Mouse (Mus musculus): ENCODE measurements around the gene Asb7. TPM values are rescaled to one million over a fixed set of nuclear protein-coding genes. Genes with fewer than 3 reads are reported as not detected.
A peak's percentile ranks its signal among the peaks of the same experiment; 100 is the strongest.

The Asb7 gene
- polyA plus RNA-seq, 1 experiment from 2014 or later: 17.1 TPM

DNA sequence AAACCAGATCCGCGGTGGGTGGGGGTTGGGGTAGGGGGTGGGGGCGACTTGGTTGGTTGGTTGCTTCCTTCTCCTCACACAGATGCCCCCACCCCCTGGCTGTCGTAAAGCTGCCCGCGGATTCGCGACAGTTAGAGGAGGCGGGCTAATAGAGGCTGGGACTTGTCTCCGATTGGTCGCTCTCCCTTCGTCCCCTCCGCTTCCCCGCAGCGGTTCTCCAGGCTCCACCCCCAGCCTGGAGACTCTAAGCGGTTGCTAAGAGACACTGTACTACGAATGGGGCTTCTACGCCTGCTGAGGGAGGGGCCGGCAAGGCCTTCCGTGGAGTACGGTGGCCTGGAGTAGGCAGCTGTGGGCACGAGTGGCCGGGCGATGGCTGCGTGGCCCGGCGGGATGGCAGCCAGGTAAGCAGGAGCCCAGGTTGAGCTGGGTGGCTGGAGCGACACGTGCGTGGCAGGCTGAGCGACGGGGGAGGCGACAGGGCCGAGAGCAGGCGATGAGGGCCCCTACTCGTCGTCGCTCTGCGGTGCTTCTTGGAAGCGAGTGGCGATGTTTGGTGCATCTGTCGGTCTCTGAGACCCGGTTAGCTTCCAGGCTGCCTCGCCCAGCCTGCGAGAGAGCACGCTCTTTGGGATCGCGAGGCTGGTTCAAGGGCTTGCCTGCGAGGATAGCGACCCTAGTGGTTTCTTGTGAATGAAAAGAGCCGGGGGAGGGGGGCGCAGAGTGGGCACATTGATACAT lies 394 bp upstream of the Asb7 start, which contains the start of gene Lins1:
Gene Lins1 (plus strand): TSS at position 270 of the 741 bp plus-strand sequence.
- H3K27ac ChIP-seq: peak within 1 kb of the TSS; percentile 97
- H3K27me3 ChIP-seq (ENCODE audit: insufficient read depth, poor library complexity, severe bottlenecking): no peaks in the 10 kb centered on the region
- 0 out of 2 replicates have a peak, but pooled peaks cover 13% of the 10 kb centered on the region for H3K36me3 ChIP-seq
- peaks cover 19% of the 10 kb centered on the region for H3K4me1 ChIP-seq (replicated peaks)
- H3K4me3 ChIP-seq: peak within 1 kb of the TSS; percentile 88
- no peaks in the 10 kb centered on the region for H3K9me3 ChIP-seq
- under 1% methylated on average over 52 of the region's 52 CpGs for WGBS
- peak; percentile 100 for DNase-seq (ENCODE audit: low spot score)

GRCm38 (mm10) chr7:66688721-66689120 lies 675 bp downstream of the Asb7 start:
- no peak for DNase-seq (ENCODE audit: low spot score)
- Histone ChIP-seq H3K4me3 (peak overlapping the region; percentile 88), H3K9me3 (no peaks in the 10 kb centered on the region), H3K27ac (peak overlapping the region; percentile 97), H3K36me3 (peaks cover 20% of the 10 kb centered on the region), H3K27me3 (ENCODE audit: insufficient read depth, poor library complexity, severe bottlenecking) (no peaks in the 10 kb centered on the region), H3K4me1 (replicated peaks) (peaks cover 19% of the 10 kb centered on the region)
- WGBS: under 1% methylated on average over 5 of the region's 5 CpGs

- Histone ChIP-seq H3K4me3 (no peak overlapping the region), H3K9me3 (no peaks in the 10 kb centered on the region), H3K4me1 (replicated peaks) (no peaks in the 10 kb centered on the region), H3K27ac (no peak overlapping the region), H3K36me3 (peaks cover 77% of the 10 kb centered on the region), H3K27me3 (ENCODE audit: insufficient read depth, poor library complexity, severe bottlenecking) (no peaks in the 10 kb centered on the region)
- DNase-seq (ENCODE audit: low spot score): no peak
- 92% methylated on average over 5 of the region's 5 CpGs for WGBS
These were observed 7.1 kb downstream of the Asb7 start for GRCm38 (mm10) chr7:66682119-66682863.

DNA sequence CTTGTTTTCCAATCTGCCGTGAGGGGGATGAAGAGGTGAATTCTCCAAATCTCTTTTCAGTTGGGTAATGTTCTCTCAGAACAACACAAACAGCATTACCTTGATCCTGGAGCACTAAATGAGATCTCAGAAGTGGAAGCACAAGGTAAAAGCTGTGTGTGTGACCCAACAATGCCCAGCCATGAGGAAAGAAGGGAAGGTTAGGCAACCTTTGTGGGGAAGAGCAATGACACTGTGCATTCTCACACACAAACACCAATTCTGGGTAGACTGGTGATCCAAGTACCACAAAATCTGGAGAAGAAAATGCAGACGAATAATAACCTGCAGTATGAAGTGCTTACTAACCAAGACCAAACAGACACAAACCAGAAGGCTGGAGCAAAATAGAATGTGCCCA lies 13.6 kb downstream of the Asb7 start:
- 92% methylated on average over 2 of the region's 2 CpGs for WGBS
- Histone ChIP-seq H3K27me3 (ENCODE audit: insufficient read depth, poor library complexity, severe bottlenecking) (no peaks in the 10 kb centered on the region), H3K9me3 (0 out of 2 replicates have a peak, but pooled peaks cover 6% of the 10 kb centered on the region), H3K27ac (no peak overlapping the region), H3K4me1 (replicated peaks) (no peaks in the 10 kb centered on the region), H3K4me3 (no peak overlapping the region), H3K36me3 (peaks cover 99% of the 10 kb centered on the region)
- DNase-seq (ENCODE audit: low spot score): no peak

DNA sequence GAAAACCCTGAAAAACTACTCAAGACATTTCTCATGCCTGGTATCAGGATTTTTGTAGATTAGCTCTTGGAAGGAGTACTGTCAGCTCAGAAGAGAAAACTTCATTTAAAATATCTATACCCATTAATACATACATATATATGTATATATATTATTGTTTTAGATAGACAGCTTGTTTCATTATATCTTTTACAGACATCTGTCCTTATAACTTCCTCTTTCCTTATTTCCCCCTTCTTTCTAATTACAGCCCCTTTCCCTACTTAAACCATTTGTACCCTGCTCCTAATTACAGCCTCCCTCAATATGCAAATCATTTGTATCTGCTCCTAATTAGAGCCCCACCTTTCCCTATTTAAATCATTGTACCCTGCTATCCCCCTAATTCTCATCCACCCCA lies 22.3 kb downstream of the Asb7 start:
- Histone ChIP-seq H3K27ac (no peak overlapping the region), H3K27me3 (ENCODE audit: insufficient read depth, poor library complexity, severe bottlenecking) (no peaks in the 10 kb centered on the region), H3K9me3 (peaks cover 17% of the 10 kb centered on the region), H3K4me3 (no peak overlapping the region), H3K4me1 (replicated peaks) (no peaks in the 10 kb centered on the region), H3K36me3 (peaks cover 57% of the 10 kb centered on the region)
- DNase-seq (ENCODE audit: low spot score): no peak

DNA sequence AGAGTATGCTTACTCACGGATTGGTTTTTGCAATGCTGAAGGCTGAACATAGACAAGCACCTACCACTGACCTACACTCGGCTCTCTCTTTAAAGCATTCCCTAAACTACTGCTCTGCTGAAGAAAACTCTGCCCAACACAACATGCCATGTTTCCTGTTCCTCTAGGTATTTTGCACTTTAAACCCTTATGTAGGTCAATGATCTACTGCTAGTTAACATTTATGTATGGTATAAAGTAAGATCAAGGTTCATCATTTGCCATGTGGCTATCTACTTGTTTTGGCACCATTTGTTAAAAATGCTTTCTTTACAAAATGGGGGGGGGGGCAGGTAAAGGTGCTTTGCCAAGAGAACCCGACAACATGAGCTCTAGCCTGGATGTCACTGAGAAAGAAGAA lies 25.8 kb downstream of the Asb7 start:
- WGBS: 87% methylated on average over 3 of the region's 3 CpGs
- Histone ChIP-seq H3K4me1 (replicated peaks) (no peaks in the 10 kb centered on the region), H3K36me3 (peaks cover 40% of the 10 kb centered on the region), H3K4me3 (no peak overlapping the region), H3K27ac (no peak overlapping the region), H3K27me3 (ENCODE audit: insufficient read depth, poor library complexity, severe bottlenecking) (no peaks in the 10 kb centered on the region), H3K9me3 (peaks cover 6% of the 10 kb centered on the region)
- DNase-seq (ENCODE audit: low spot score): no peak

- Histone ChIP-seq H3K4me3 (0 out of 2 replicates have a peak overlapping the region, but pooled peaks have one; percentile 18), H3K36me3 (peaks cover 41% of the 10 kb centered on the region), H3K9me3 (no peaks in the 10 kb centered on the region), H3K4me1 (replicated peaks) (no peaks in the 10 kb centered on the region), H3K27ac (no peak overlapping the region), H3K27me3 (ENCODE audit: insufficient read depth, poor library complexity, severe bottlenecking) (no peaks in the 10 kb centered on the region)
- DNase-seq (ENCODE audit: low spot score): peak; percentile 74
- WGBS: 27% methylated on average over 8 of the region's 8 CpGs
These were observed 27.8 kb downstream of the Asb7 start for GRCm38 (mm10) chr7:66661572-66661971.

GRCm38 (mm10) chr7:66660972-66661371 lies 28.4 kb downstream of the Asb7 start:
- H3K36me3 ChIP-seq: peaks cover 42% of the 10 kb centered on the region
- 84% methylated on average over 8 of the region's 8 CpGs for WGBS
- H3K4me3 ChIP-seq: no peak overlapping the region
- no peaks in the 10 kb centered on the region for H3K27me3 ChIP-seq (ENCODE audit: insufficient read depth, poor library complexity, severe bottlenecking)
- H3K27ac ChIP-seq: no peak overlapping the region
- H3K9me3 ChIP-seq: no peaks in the 10 kb centered on the region
- no peaks in the 10 kb centered on the region for H3K4me1 ChIP-seq (replicated peaks)
- DNase-seq (ENCODE audit: low spot score): no peak

- 86% methylated on average over 7 of the region's 7 CpGs for WGBS
- Histone ChIP-seq H3K27ac (no peak overlapping the region), H3K4me1 (replicated peaks) (no peaks in the 10 kb centered on the region), H3K36me3 (peaks cover 48% of the 10 kb centered on the region), H3K4me3 (no peak overlapping the region), H3K9me3 (no peaks in the 10 kb centered on the region), H3K27me3 (ENCODE audit: insufficient read depth, poor library complexity, severe bottlenecking) (no peaks in the 10 kb centered on the region)
- DNase-seq (ENCODE audit: low spot score): no peak
These were observed 29.1 kb downstream of the Asb7 start for GRCm38 (mm10) chr7:66660291-66660690.

DNA sequence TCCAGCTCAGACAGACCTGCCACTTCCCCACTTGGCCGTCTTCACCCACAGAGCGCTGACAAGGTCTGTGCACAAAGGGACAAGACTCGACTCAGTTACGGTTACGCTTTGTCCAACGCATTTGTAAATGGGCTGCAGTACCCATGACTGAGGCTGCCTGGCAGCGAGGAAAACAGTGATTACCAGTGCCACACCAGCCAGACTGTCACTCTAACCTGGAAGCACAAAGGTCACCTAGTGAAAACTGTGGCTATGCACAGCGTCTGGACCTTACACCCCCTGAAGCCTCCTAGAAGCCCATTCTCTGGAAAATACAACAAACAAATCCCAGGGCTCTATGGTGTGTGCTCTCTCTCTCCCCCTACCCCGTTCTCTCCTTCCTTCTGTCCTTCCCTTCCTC lies 33.9 kb downstream of the Asb7 start:
- Histone ChIP-seq H3K36me3 (peaks cover 81% of the 10 kb centered on the region), H3K4me3 (no peak overlapping the region), H3K27me3 (ENCODE audit: insufficient read depth, poor library complexity, severe bottlenecking) (no peaks in the 10 kb centered on the region), H3K9me3 (0 out of 2 replicates have a peak, but pooled peaks cover 2% of the 10 kb centered on the region), H3K27ac (no peak overlapping the region), H3K4me1 (replicated peaks) (no peaks in the 10 kb centered on the region)
- DNase-seq (ENCODE audit: low spot score): no peak
- 89% methylated on average over 9 of the region's 9 CpGs for WGBS

- peaks cover 72% of the 10 kb centered on the region for H3K36me3 ChIP-seq
- H3K9me3 ChIP-seq: 0 out of 2 replicates have a peak, but pooled peaks cover 2% of the 10 kb centered on the region
- WGBS: 92% methylated on average over 9 of the region's 9 CpGs
- no peak overlapping the region for H3K4me3 ChIP-seq
- H3K4me1 ChIP-seq (replicated peaks): no peaks in the 10 kb centered on the region
- H3K27me3 ChIP-seq (ENCODE audit: insufficient read depth, poor library complexity, severe bottlenecking): no peaks in the 10 kb centered on the region
- DNase-seq (ENCODE audit: low spot score): no peak
- no peak overlapping the region for H3K27ac ChIP-seq
These were observed 35.8 kb downstream of the Asb7 start for GRCm38 (mm10) chr7:66653596-66653995.

GRCm38 (mm10) chr7:66652216-66652615 lies 37.2 kb downstream of the Asb7 start:
- H3K4me3 ChIP-seq: no peak overlapping the region
- H3K36me3 ChIP-seq: peaks cover 66% of the 10 kb centered on the region
- H3K9me3 ChIP-seq: 0 out of 2 replicates have a peak, but pooled peaks cover 2% of the 10 kb centered on the region
- no peaks in the 10 kb centered on the region for H3K27me3 ChIP-seq (ENCODE audit: insufficient read depth, poor library complexity, severe bottlenecking)
- DNase-seq (ENCODE audit: low spot score): no peak
- no peaks in the 10 kb centered on the region for H3K4me1 ChIP-seq (replicated peaks)
- no peak overlapping the region for H3K27ac ChIP-seq
- WGBS: 89% methylated on average over 4 of the region's 4 CpGs

DNA sequence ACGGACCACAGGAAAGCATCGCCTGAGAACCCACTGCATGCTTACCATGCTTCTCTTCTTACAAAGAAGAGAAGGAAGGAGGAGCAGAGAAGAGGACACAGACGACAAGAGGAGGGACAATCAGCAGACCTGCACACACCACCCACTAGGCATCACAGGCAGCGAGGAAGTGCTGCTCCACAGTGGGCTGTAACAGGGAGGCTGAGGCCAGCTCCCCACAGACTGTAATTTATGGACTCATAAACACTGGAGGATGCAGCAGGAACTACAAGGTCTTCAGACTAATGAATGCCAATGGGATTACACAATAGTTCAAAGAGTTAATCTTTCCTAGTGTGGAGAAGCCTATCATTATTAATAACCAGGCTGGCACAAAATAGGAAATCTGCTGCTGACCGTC lies 38.5 kb downstream of the Asb7 start:
- 81% methylated on average over 5 of the region's 5 CpGs for WGBS
- no peak for DNase-seq (ENCODE audit: low spot score)
- H3K27me3 ChIP-seq (ENCODE audit: insufficient read depth, poor library complexity, severe bottlenecking): no peaks in the 10 kb centered on the region
- H3K27ac ChIP-seq: no peak overlapping the region
- H3K4me1 ChIP-seq (replicated peaks): no peaks in the 10 kb centered on the region
- 0 out of 2 replicates have a peak, but pooled peaks cover 2% of the 10 kb centered on the region for H3K9me3 ChIP-seq
- H3K36me3 ChIP-seq: peaks cover 59% of the 10 kb centered on the region
- no peak overlapping the region for H3K4me3 ChIP-seq
